In genomic region chr9:118266298-118266697, GRCm38 (mm10) we compare ENCODE assay signal across 18 mouse cellular contexts.
DNase-seq lines count a peak whose midpoint lies in the region; ATAC-seq lines count a peak whose summit lies in the region.
"Had no signal": no experiment of that assay in that cellular context is flagged by ENCODE, and none has a peak within 500 bp of the region (broad histone marks: within the 10 kb centered on the region; RNA-seq: fewer than 3 reads in every experiment).

No protein-coding gene starts in this region.

- H3K27ac ChIP-seq in forebrain, embryonic 12.5 days, result no peak overlapping the region
- H3K27ac ChIP-seq in forebrain, embryonic 16.5 days (ENCODE audit: low read length), result no peak overlapping the region; the same call in 1 of the 2 replicates
- H3K27ac ChIP-seq: embryonic facial prominence, embryonic 13.5 days; heart, adult 2 months; hindbrain, embryonic 15.5 days had no signal

- DNase-seq in testis, postnatal 10 days (ENCODE audit: low spot score), result peak; percentile 19
- DNase-seq in testis, postnatal 14 days (ENCODE audit: low spot score), result no peak
- no peak for DNase-seq in urinary bladder, postnatal 10 days (ENCODE audit: low spot score)
- no peak for DNase-seq in right cerebral cortex, postnatal 14 days
- DNase-seq: adrenal gland, postnatal 10 days; cerebellum, adult 11-12 months; cerebellum, adult 9-10 months; cerebellum, postnatal 36 days; gastrocnemius, postnatal 10 days; heart, adult 2 months; heart, postnatal 36 days had no signal

- H3K9ac ChIP-seq in forebrain, embryonic 12.5 days, result no peak overlapping the region
- H3K9ac ChIP-seq in forebrain, embryonic 16.5 days (replicated peaks; ENCODE audit: low read depth, low read length), result no peak overlapping the region
- H3K9ac ChIP-seq: embryonic facial prominence, embryonic 13.5 days; heart, embryonic 12.5 days; hindbrain, embryonic 15.5 days had no signal

- WGBS in forebrain, embryonic 12.5 days, result 25% methylated on average over 5 of the region's 5 CpGs
- 10% methylated on average over 5 of the region's 5 CpGs for WGBS in forebrain, embryonic 16.5 days

- H3K4me3 ChIP-seq in forebrain, embryonic 12.5 days (replicated peaks), result no peak overlapping the region
- H3K4me3 ChIP-seq in forebrain, embryonic 16.5 days (replicated peaks; ENCODE audit: low read length), result no peak overlapping the region
- H3K4me3 ChIP-seq: embryonic facial prominence, embryonic 13.5 days; heart, adult 2 months; heart, embryonic 12.5 days; hindbrain, embryonic 15.5 days had no signal

- peak; percentile 41; the same call in 1 of the 2 replicates for ATAC-seq in forebrain, embryonic 12.5 days (ENCODE audit: low FRiP score)
- peak; percentile 84 for ATAC-seq in forebrain, embryonic 16.5 days
- ATAC-seq: intestine, embryonic 16.5 days had no signal

- H3K9me3 ChIP-seq in forebrain, embryonic 12.5 days, result no peaks in the 10 kb centered on the region
- H3K9me3 ChIP-seq in forebrain, embryonic 16.5 days (ENCODE audit: control insufficient read depth, low read length), result no peaks in the 10 kb centered on the region
- H3K9me3 ChIP-seq: embryonic facial prominence, embryonic 13.5 days; heart, embryonic 12.5 days; hindbrain, embryonic 15.5 days had no signal

- no peaks in the 10 kb centered on the region for H3K36me3 ChIP-seq in forebrain, embryonic 12.5 days (replicated peaks)
- no peaks in the 10 kb centered on the region for H3K36me3 ChIP-seq in forebrain, embryonic 16.5 days (ENCODE audit: control insufficient read depth, insufficient read depth)
- H3K36me3 ChIP-seq: embryonic facial prominence, embryonic 13.5 days; G1E; heart, embryonic 12.5 days; hindbrain, embryonic 15.5 days had no signal

- H3K4me1 ChIP-seq in forebrain, embryonic 12.5 days, result peaks cover 13% of the 10 kb centered on the region
- peaks cover 12% of the 10 kb centered on the region for H3K4me1 ChIP-seq in forebrain, embryonic 16.5 days (replicated peaks; ENCODE audit: control insufficient read depth, insufficient read depth, low read length)
- H3K4me1 ChIP-seq: embryonic facial prominence, embryonic 13.5 days; hindbrain, embryonic 15.5 days had no signal

- H3K27me3 ChIP-seq in forebrain, embryonic 12.5 days, result peaks cover 17% of the 10 kb centered on the region; the same call in 1 of the 2 replicates
- H3K27me3 ChIP-seq in forebrain, embryonic 16.5 days (replicated peaks; ENCODE audit: control insufficient read depth, insufficient read depth, low read length), result no peaks in the 10 kb centered on the region
- H3K27me3 ChIP-seq: embryonic facial prominence, embryonic 13.5 days; hindbrain, embryonic 15.5 days had no signal

- H3K4me2 ChIP-seq in forebrain, embryonic 12.5 days, result no peak overlapping the region
- 0 out of 2 replicates have a peak overlapping the region, but pooled peaks have one; percentile 8 for H3K4me2 ChIP-seq in forebrain, embryonic 16.5 days (ENCODE audit: low read length)
- H3K4me2 ChIP-seq: embryonic facial prominence, embryonic 13.5 days; heart, embryonic 12.5 days; hindbrain, embryonic 15.5 days had no signal
